Mouse (Mus musculus): Measurements from ENCODE around the gene Gm11627. TPM values are rescaled to one million over a fixed set of nuclear protein-coding genes. Genes with fewer than 3 reads are reported as not detected.
"Not testable (repeated sequence)": the region's sequence is repeated elsewhere in the genome, so short reads cannot be mapped to it uniquely, and the experiment has no call there.

Gm11627 gene
- total RNA-seq, 4 experiments from 2014 or later: 0.75 TPM; not detected in 3

DNA sequence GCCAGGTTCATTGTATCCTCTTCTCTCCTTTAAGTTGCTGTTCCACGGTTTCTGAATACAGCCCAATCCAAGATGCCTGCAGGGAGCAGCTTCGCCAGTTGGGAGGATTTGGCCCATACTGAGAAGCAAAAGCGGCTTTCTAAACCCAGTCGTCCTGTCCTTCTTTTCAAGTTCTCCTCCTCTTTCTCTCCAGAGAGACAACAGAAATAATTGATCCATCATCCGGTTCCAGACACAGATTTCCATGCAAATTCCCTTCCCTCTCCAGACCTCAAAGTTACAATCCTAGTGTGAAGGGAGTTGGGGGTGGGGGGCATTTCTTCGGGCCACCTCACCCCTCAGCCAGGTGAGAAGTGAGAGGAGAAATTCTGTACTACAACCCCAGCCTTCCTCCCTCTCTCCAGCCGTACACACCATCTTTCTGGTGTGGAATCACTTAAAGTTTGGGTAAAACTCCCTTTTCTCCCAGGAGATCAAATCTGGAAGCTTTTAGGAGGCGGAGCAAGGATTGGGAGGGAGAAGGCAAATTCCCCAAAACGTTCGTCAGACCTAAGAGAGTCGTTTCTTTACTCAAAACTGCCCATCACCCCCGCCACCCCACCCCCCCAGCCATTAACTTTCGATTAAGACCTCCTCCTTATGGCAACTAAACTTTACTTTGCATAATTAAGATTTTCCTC, 23.7 kb upstream of the Gm11627 start:
- DNase-seq: no peak

DNA sequence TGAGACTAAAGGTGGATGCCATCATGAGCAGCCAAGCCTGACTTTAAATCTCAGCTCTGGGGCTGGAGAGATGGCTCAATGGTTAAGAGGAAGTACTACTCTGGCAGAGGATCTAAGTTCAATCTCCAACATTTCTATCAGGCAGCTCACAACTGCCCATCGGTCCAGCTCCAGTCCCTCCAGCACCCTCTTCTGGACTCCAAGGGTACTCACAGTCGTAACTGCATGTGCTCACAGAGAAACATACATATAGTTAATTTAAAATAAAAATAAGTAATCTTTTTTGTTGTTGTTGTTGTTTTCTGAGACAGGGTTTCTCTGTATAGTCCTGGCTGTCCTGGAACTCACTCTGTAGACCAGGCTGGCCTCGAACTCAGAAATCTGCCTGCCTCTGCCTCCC, 20.7 kb upstream of the Gm11627 start:
- no peak for DNase-seq

DNA sequence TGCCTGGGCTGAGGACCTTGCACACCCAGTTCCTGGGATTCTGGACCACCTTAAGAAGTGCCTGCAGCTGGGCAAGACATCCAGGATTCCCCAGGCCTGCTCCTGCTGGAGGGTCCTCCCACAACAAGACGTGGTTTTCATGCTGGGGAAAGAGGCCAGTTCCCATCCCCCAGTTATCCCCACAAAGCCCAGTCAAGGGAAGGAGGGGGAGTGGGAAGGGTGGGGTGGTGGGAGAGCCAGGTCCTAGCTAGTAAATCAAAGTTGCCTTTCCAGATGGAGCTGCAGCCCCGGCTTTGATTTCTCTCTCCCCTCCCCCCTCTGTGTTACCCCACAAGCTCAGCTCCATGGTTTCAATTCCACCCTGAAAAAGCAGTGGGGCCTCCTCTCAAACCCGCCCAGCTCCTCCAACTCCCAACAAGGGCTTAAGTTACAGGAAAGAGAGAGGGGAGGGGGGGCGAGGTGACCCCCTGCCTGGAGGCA, 16.1 kb upstream of the Gm11627 start:
- DNase-seq: no peak

DNA sequence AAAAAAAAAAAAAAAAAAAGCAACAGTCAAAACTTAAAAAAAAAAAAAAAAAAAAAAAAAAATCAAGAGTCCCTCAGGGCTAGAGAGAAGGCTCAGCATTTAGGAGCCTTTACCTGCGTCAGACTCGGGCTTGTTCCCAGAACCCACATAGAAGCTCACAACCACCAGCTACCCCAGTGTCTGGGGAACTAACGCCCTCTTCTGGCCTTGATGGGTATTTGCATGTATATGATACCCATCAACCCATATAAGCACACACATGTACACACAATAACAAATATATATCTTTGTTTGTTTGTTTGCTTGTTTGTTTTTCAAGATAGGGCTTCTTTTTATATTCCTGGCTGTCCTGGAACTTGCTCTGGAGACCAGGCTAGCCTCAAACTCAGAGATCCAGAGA, 8.3 kb upstream of the Gm11627 start:
- DNase-seq: no peak

DNA sequence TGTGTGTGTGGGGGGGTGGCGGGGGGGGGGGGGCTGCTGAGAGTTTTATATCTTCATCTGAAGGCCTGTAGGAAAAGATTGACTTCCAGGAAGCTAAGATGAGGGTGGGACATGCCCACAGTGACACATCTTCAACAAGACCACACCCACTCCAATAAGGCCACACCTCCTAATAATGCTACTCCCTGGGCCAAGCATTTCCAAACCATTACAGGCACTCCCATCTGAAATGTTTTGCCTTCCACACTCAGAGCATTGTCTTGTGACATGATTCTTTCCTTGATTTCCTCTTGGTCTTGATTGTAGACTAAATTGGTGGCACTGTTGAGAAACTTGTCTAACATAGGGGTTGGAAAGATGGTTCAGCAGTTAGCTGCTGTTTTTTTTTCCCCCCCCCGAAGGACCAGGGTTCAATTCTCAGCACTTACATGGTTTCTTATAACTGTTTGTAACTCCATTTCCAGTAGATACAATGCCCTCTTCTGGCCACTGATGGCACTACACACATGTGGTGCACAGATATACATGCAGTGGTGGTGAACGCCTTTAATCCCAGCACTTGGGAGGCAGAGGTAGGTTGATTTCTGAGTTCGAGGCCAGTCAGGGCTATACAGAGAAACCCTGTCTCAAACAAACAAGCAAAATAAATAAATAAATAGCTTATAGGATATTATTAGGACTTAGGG, 7.3 kb upstream of the Gm11627 start:
- DNase-seq: no peak

DNA sequence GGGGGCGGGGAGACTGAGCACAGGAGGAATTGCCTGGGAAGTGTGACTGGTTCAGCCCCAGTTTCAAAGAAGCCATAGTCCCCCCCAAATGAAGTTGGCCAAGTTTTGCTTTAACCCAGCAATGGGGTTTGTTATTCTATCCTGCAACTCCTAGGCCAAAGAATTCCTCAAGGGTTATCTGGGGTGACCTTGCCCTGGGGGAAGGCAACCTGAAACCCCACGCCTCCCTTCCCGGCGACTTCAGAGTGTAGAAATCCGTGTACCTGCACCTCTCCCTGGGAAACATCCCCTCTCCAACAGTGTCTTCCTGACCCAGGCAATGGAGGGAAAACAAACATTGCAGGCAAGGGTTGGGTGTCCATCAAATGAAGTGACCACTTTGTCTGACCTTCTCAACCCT, 3.5 kb upstream of the Gm11627 start:
- DNase-seq: no peak

DNA sequence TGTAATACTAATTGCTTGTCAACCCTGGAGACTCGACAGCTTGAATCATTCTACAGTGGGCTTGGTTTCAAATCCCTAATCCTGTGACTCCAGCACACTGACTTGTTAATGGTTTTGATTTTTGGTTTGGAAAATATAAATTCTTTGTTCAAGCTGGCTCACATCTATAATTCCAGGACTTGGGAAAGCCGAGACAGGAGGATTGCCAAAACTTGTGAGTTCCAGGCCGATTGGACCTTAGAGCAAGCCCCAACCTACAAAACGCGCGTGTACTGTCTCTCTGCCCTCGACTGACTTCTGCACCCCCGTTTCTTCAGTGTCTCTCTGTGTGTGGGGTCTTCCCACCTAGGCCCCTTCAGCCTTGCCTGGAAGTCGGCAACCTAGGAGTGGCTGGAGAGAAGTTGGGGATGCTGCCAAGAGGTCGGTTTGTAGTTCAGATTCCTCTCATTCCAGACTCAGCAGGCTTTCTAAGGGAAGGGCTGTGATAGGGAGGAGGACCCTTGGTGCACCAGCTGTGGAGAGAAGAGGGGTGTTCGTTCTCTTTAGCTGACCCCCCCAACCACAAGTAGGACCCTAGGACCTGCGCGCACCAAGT, 2.9 kb upstream of the Gm11627 start:
- no peak for DNase-seq

DNA sequence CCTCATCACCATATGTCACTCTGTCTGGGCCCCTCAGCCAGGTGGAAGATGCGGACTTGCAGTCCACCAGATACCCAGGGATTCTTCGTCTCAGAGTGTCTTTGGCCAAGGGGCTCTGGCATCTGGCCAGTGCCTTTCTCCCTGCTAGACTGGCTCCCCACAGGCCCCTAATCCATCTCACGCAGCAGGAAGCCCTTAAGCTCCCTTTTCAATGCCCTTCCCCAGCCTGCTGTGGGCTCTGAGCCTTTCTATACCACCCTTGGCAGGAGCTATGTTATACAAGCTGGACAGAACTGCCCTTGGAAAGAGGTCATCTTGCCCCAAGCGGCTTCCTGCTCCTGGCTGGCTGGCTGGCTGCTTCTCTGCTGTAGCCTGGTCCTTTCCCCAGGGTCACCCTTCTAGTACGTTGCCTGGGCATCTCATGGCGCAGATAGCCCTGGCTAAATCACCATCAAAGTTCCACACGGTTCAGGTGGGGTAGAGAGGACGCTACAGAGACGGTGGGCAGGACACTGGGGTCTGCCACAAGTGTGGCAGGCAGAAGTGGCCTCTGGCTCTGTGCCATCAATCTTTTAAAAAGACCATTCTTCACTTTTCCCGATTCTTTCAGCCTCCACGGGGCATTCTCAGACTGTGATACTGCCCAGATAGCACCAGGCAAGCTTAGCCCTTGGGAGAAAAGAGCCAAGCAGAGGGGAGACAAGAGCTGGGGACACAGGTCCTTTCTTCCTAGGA, 2.2 kb upstream of the Gm11627 start:
- DNase-seq: no peak

DNA sequence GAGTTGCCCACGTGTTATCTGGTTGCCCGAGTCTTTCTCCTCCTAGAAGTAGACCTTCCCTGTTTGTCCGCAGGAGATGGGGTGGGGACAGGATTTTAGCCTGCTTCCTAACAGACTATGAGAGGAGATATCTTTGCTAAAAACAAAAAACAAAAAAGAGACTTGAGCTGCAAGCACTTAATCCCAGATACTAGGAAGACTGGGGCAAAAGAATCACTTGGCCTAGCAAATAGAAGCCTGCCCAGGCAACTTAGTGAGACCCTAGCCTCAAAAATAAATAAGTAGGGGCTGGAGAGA, 721 bp upstream of the Gm11627 start:
- DNase-seq: no peak

DNA sequence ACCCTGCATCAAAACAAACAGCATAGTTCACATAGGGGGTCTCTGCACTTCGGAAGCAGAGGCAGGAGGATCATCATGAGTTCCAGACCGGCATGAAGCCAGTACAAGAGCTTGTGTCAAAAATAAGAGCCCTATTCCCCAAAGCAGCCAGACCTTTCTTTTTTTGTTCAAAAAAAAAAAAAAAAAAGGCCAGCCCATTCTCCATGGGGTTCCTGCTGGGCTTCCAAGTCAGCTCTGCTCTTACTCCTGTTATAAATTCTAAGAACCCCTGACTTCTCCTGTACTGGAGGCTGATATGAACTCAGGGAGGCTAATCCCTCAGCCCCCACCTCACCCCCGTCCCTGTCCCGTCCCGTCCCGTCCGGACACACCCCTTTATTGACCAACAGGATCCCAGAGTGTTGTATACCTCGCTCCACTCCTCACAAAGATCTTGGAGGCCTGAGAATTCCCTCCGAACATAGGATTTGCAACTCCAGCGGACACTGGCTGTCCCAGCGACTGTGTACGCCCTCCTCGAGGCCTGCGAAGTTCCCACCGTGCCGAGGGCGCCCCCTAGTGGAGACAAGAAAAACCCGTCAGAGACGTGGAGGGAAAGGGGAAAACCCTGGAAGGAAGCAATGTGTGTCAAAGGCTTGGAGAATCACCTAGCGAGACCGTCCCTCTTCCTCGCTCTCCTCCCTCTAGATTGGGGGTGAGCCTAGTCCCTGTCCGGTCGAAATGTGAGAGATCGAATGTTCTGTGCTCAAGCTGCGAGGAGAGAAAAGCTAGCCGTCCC, 731 bp downstream of the Gm11627 start:
- peak; percentile 56 for DNase-seq

DNA sequence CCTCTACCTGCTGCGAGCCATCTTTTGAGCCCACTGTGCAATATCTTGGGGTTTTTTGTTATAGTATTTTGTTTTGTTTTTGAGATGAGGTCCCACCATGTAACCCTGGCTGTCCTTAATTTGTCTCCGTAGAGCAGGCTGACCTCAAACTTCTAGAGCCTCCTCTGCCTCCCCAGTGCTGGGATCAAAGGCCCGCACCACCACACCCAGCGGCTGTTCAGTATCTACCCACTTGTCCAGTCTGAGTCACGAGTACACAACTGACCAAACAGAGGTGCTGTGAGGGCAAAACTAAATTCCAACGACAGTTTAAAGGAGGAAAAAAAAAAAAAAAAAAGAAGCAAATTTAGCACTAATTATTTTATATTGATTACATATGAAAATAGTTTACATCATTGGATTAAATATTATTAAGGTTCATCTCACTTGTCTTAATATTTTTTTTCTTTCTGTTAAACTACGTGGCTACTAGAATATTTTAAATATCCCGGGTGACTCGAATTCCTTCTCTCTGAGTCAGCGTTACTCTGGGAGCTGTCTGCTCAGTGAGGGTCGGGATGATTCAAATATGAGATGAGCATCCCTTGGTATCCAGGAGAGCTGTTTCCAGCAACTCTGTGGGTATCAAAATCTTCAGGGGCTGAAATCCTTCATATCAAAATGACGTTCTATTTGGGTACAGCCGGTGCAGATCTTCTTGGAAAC, 3.1 kb downstream of the Gm11627 start:
- no peak for DNase-seq

DNA sequence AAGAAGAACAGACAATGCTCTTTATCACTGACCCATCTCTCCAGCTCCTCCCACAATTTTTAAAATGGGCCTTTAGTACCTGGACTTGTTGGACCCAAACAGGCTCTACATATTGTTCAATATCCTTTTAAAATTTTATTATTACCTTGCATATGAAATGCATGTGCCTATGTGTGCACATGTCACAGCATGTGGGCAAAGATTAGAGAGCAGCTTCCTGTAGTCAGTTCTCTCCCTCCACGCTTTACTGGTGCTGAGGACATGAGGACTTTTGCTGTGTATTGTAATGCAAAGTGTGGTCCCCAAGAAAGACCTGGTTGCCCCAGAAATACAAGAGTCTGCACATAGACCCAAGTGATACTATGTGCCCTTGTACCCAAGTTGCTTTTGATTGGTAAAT, 4.2 kb downstream of the Gm11627 start:
- no peak for DNase-seq

DNA sequence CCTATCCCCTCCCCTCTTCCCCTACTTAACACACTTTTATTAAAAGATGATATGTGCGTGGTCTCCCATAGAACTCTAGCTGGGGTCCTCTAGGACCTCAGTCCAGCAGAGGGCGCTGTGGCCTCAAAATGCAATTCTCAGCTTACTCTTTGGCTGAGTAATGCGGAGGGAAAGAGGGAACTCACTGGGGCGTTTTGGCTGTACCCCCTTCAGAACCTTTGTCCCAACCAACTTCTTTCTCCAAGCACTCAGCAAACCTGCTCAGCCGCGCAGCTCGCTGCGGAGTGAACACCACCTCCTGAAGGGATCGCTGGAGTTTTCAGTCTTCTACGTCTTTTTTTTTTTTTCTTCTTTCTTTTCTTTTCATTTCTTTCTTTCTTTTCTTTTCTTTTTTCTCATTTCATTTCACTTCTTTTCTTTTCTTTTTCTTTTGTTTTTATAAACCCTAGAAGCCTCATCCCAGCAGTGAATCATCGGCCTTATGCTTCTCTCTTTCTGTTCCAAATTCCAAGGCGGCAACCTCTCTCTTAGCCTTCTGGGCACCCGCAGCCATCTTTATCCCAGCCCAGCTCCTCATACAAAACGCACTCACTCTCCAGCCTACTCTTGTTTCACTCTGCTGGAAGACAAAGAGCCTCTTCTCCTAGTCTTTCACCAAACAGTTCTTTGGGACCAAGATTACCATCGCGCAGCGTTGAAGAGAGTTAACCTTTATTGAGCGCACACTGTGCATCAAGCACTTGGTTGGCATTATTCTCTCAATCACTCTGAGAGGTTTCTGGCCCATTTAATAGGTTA, 6.2 kb downstream of the Gm11627 start:
- peak; percentile 47 for DNase-seq

DNA sequence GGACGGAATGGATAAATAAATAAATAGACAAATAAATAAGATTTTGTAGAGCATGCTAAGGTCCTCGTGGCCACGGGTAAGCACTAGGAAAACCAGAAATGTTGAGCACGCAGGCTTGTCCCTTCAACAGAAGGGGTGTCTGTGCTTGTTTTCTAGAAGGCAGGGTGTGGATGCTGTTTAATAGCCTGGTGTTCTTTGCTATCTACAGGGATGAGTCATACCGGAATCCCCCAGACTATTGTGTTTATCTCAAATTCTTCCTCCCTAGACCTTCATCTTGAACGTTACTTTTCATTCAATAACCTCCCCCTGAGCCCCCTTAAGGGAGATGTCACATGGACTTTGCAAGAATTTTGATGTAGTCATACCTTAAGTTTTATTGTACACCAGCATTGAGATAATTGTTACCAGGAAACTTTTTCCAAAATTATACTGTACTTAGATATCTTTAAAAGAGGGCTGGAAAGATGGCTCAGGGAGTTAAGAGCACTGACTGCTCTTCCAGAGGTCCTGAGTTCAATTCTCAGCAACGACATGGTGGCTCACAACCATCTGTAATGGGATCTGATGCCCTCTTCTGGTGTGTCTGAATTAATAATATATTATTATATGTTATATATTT, 10.4 kb downstream of the Gm11627 start:
- no peak for DNase-seq

DNA sequence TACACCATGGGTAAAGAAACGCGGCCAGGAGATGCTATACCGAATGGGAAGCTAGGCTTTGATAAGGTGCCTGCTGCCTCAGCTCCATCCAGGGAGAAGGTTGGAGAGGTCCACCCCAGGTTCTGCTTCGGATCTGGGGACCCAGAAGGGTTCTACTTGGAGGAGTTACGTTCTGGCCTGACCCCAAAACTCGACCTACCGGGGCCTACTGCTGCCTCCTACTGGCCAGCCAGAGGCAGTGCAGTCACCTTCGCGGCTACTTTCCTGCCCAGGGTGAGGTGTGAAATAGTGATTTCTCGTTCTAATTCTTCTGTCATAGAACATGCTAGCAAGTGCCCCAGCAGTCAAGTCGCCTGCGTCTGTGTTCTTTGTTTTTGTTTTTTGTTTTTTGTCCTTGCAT, 11.1 kb downstream of the Gm11627 start:
- no peak for DNase-seq

DNA sequence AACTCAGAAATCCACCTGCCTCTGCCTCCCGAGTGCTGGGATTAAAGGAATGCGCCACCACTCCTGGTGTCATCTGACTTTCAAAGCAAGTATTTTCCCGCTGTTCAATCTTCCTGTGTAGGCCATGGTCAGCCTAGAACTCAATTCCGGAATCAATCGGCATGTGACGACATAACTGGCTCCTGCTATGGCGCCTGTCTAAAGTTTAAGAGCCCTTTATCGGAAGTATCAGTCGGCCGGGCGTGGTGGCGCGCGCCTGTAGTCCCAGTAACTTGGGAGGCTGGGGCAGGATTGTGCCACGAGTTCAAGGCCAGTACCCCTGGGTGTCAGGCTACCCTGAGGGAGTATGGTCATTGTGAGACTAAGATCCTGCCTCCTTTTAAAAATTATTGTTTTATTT, 11.5 kb downstream of the Gm11627 start:
- no peak for DNase-seq

DNA sequence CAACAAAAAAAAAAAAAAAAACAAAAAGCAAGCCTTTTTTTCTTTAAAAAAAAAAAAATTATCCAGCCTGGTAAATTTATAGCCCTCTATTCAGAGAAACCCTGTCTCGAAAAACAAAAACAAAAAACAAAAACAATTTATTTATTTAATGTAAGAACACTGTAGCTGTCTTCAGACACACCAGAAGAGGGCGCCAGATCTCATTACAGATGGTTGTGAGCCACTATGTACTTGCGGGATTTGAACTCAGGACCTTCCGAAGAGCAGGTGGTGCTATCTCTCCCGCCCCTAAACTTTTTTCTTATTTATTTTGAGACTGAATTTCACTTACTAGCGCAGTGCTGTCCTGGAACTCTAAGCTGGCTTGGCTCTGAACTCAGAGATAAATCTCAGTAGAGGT, 12.1 kb downstream of the Gm11627 start:
- no peak for DNase-seq

DNA sequence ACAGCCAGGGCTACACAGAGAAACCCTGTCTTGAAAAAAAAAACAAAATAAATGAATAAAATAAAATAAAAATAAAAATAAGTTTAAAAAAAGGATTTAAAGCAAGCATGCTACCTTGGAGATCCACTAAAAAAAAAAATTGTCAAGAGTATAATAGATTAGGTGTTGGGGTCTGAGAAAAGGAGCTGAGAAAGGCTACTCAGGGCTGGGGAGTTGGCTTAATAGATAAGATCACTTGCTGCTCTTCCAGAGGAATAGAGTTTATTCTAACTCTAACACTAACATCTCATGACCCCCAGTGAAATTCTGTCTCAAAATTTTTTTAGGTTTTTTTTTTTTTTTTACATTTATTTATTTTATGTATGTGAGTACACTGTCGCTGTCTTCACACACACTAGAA, 13.0 kb downstream of the Gm11627 start:
- DNase-seq: no peak

DNA sequence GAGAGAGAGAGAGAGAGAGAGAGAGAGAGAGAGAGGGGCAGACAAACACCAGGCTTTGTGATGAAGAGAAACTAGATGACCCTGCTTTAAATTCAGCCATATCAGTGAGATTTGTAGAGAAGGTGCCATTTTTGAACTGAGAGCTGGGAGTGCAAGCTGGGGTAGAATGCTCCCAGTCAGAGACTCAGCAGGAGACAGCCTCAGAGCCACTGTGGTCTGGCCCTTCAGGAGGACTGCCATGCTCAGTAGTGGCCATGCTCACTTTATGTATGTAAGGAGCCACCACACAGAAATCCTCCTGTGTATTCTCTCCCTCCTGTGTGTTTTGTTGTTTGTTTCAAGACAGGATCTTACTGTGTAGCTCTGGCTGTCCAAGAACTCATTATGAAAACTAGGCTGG, 13.5 kb downstream of the Gm11627 start:
- DNase-seq: no peak

DNA sequence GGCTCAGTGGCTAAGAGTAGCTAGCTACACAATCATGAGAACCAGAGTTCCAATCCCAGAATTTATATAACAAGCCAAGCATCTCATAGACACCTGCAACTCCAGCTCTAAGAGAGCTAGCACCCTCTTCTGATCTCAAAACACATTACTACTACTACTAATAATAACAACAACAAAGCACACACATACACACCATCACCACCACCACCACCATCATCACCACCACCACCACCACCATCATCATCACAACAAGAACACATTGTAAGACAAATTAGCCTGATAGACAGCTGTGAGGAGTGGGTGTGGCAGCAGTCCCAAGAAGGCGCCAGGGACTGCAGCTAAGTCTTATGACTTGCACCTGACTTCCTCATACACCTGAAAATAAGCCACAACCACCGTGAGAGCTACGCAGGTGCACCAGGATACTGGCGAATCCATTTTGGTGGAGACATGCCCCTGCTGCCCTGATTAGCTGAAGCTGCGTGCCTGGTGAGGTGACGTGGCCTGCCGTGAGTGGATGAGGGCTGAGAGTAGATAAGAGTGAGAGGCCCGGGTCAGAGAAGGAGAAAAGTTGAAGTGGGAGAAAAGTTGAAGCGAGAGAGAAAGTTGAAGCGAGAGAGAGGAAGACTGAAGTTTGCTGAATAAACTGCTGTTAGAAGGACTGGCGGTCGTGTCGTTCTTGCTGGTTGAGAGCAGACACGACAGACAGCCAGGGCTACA, 14.1 kb downstream of the Gm11627 start:
- DNase-seq: not testable (repeated sequence)
